In genomic region chr10:103027931-103028252, GRCm38 (mm10) we compare ENCODE assay signal across 8 mouse cellular contexts. TPM values are rescaled to one million over a fixed set of nuclear protein-coding genes. Genes with fewer than 3 reads are reported as not detected.
DNase-seq lines count a peak whose midpoint lies in the region; ATAC-seq lines count a peak whose summit lies in the region.

No protein-coding gene starts in this region.

- H3K27ac ChIP-seq in forebrain, embryonic 14.5 days (ENCODE audit: low read depth, low read length), result no peak overlapping the region
- no peak overlapping the region for H3K27ac ChIP-seq in limb, embryonic 13.5 days
- no peak overlapping the region for H3K27ac ChIP-seq in stomach, embryonic 15.5 days

- peak; percentile 49 for ATAC-seq in forebrain, embryonic 14.5 days
- peak; percentile 55; the same call in 1 of the 2 replicates for ATAC-seq in limb, embryonic 13.5 days (ENCODE audit: low FRiP score, low read depth)
- ATAC-seq in stomach, embryonic 15.5 days (ENCODE audit: insufficient read depth, low FRiP score, low read depth), result no peak
- no peak for ATAC-seq in megakaryocyte-erythroid progenitor cell, adult 5-6 weeks (replicated peaks; ENCODE audit: low FRiP score, low TSS enrichment, poor library complexity, severe bottlenecking)

- peak overlapping the region; percentile 22; the same call in 1 of the 2 replicates for H3K4me3 ChIP-seq in forebrain, embryonic 14.5 days (ENCODE audit: low read depth, low read length)
- peak overlapping the region; percentile 48 for H3K4me3 ChIP-seq in limb, embryonic 13.5 days
- peak overlapping the region; percentile 34 for H3K4me3 ChIP-seq in stomach, embryonic 15.5 days (replicated peaks)

- H3K9me3 ChIP-seq in forebrain, embryonic 14.5 days (replicated peaks; ENCODE audit: control insufficient read depth, low read length), result no peaks in the 10 kb centered on the region
- H3K9me3 ChIP-seq in limb, embryonic 13.5 days, result no peaks in the 10 kb centered on the region
- no peaks in the 10 kb centered on the region for H3K9me3 ChIP-seq in stomach, embryonic 15.5 days

- no peaks in the 10 kb centered on the region for H3K36me3 ChIP-seq in forebrain, embryonic 14.5 days (ENCODE audit: control insufficient read depth, insufficient read depth, low read length)
- H3K36me3 ChIP-seq in limb, embryonic 13.5 days, result no peaks in the 10 kb centered on the region
- no peaks in the 10 kb centered on the region for H3K36me3 ChIP-seq in stomach, embryonic 15.5 days

- H3K4me1 ChIP-seq in forebrain, embryonic 14.5 days (ENCODE audit: control insufficient read depth, insufficient read depth, low read length), result peaks cover 3% of the 10 kb centered on the region
- H3K4me1 ChIP-seq in limb, embryonic 13.5 days, result peaks cover 19% of the 10 kb centered on the region
- H3K4me1 ChIP-seq in stomach, embryonic 15.5 days, result peaks cover 7% of the 10 kb centered on the region

- DNase-seq in retina, embryonic 14.5 days (ENCODE audit: low spot score), result peak; percentile 55
- DNase-seq in retina, postnatal 1 day, result no peak
- no peak for DNase-seq in forebrain, embryonic 14.5 days (ENCODE audit: low spot score)
- no peak for DNase-seq in urinary bladder, postnatal 10 days (ENCODE audit: low spot score)
- no peak for DNase-seq in spleen, postnatal 36 days (ENCODE audit: low spot score in 2 of 2)

- no peak overlapping the region for H3K9ac ChIP-seq in forebrain, embryonic 14.5 days (ENCODE audit: low read length)
- no peak overlapping the region for H3K9ac ChIP-seq in limb, embryonic 13.5 days
- H3K9ac ChIP-seq in stomach, embryonic 15.5 days, result no peak overlapping the region

- peak overlapping the region; percentile 44 for H3K4me2 ChIP-seq in forebrain, embryonic 14.5 days (ENCODE audit: low read length)
- H3K4me2 ChIP-seq in limb, embryonic 13.5 days (replicated peaks), result peak overlapping the region; percentile 67
- H3K4me2 ChIP-seq in stomach, embryonic 15.5 days, result peak overlapping the region; percentile 64

- peaks cover 58% of the 10 kb centered on the region for H3K27me3 ChIP-seq in forebrain, embryonic 14.5 days (replicated peaks; ENCODE audit: control insufficient read depth, insufficient read depth, low read length)
- peaks cover 67% of the 10 kb centered on the region for H3K27me3 ChIP-seq in limb, embryonic 13.5 days
- peaks cover 59% of the 10 kb centered on the region for H3K27me3 ChIP-seq in stomach, embryonic 15.5 days (replicated peaks)

- WGBS in forebrain, embryonic 14.5 days, result 0% methylated on average over 15 of the region's 15 CpGs
- WGBS in limb, embryonic 13.5 days, result under 1% methylated on average over 15 of the region's 15 CpGs
- under 1% methylated on average over 15 of the region's 15 CpGs for WGBS in stomach, embryonic 15.5 days

RNA-seq across cellular contexts. Expression of gene Alx1, which starts 2.1 kb away (rescaled TPM):
- polyA plus RNA-seq in forebrain, embryonic 14.5 days (2014; fragmentation: Nextera tagmentation; extraction: Ambion mirVana), result 0.99 and 1.5 TPM in 2 replicates
- polyA plus RNA-seq in limb, embryonic 13.5 days (2015; fragmentation: Nextera tagmentation; extraction: Ambion mirVana), result 4.4 and 4.8 TPM in 2 replicates
- polyA plus RNA-seq in stomach, embryonic 15.5 days (2015; fragmentation: Nextera tagmentation; extraction: Ambion mirVana), result 0.12 and 0.15 TPM in 2 replicates
- total RNA-seq in megakaryocyte-erythroid progenitor cell, adult 5-6 weeks (2014; fragmentation: Nextera tagmentation), result not detected in 2 replicates
- total RNA-seq in megakaryocyte-erythroid progenitor cell, adult 5-6 weeks (2017), result not detected in 2 replicates

Comparison
In these comparisons a context has a peak if more than half of its experiments do, and no peak if none do; other contexts are left out.
1. ATAC-seq: peak in forebrain, embryonic 14.5 days (single experiment) and limb, embryonic 13.5 days (single experiment); none in stomach, embryonic 15.5 days (single experiment) and megakaryocyte-erythroid progenitor cell, adult 5-6 weeks (single experiment).
2. Peak in every context shown above with its lines, with median percentiles within 50 percentile points of each other: H3K4me2 ChIP-seq and H3K4me3 ChIP-seq.